Mouse (Mus musculus) hindbrain, embryonic 11.5 days (tissue): Measurements from ENCODE around the gene Cylc1. TPM values are rescaled to one million over a fixed set of nuclear protein-coding genes. Genes with fewer than 3 reads are reported as not detected.

Experiments
- ATAC-seq: fragments of 200-750 bp; cut with Nextera tagmentation; 2 replicates; pipeline ENCODE4 v1.8.0; 2017; ENCODE audit warnings: mild to moderate bottlenecking, moderate TSS enrichment, moderate library complexity; ENCODE audit not compliant: low FRiP score
- DNase-seq: peaks from one replicate; pipeline ENCODE4 v3.0.0-alpha.2; 2015; ENCODE audit warnings: low spot score
- H3K27ac ChIP-seq: fragments of 300-500 bp; sonication (generic); 2 replicates; pipeline ENCODE4 v1.5.1; 2014; ENCODE audit warnings: mild to moderate bottlenecking, low read depth, low read length
- H3K27me3 ChIP-seq: fragments of 300-500 bp; sonication (generic); 2 replicates; pipeline ENCODE4 v1.6.1; 2014; ENCODE audit warnings: mild to moderate bottlenecking, low read length, moderate library complexity, mixed read lengths; ENCODE audit not compliant: control insufficient read depth, insufficient read depth
- H3K36me3 ChIP-seq: fragments of 300-500 bp; sonication (generic); 2 replicates; pipeline ENCODE4 v1.6.1; 2014; ENCODE audit warnings: mild to moderate bottlenecking, low read length, moderate library complexity, mixed read lengths; ENCODE audit not compliant: control insufficient read depth, insufficient read depth
- H3K4me1 ChIP-seq: fragments of 300-500 bp; sonication (generic); replicated peaks from 2 replicates; pipeline ENCODE4 v1.6.1; 2014; ENCODE audit warnings: low read length, mixed read lengths; ENCODE audit not compliant: control insufficient read depth, insufficient read depth
- H3K4me2 ChIP-seq: fragments of 300-500 bp; sonication (generic); replicated peaks from 2 replicates; pipeline ENCODE4 v1.6.1; 2014; ENCODE audit warnings: mild to moderate bottlenecking, low read depth, low read length
- H3K4me3 ChIP-seq: fragments of 300-500 bp; sonication (generic); 2 replicates; pipeline ENCODE4 v1.5.1; 2014; ENCODE audit warnings: low read depth, low read length
- H3K9ac ChIP-seq: fragments of 300-500 bp; sonication (generic); 2 replicates; pipeline ENCODE4 v1.6.1; 2014; ENCODE audit warnings: low read depth, low read length
- H3K9me3 ChIP-seq: fragments of 300-500 bp; sonication (generic); 2 replicates; pipeline ENCODE4 v1.6.1; 2016; ENCODE audit warnings: low read length; ENCODE audit not compliant: control insufficient read depth
- WGBS: fragments of 180-500 bp; shearing (Covaris S2); extraction: QIAGEN DNeasy Blood & Tissue Kit; methylation state at CpG from one replicate; pipeline ENCODE4 v1.1.7; 2014; 5-methylcytosine and 5-hydroxymethylcytosine counted together
- polyA plus RNA-seq: library from polyadenylated mRNA; unstranded; fragments of >200 nt; fragmentation: Nextera tagmentation; extraction: Ambion mirVana; gene quantifications from 2 replicates; pipeline ENCODE4 v1.2.1, GENCODE M21; 2014

Gene Cylc1
- not detected in 2 replicates for polyA plus RNA-seq

DNA sequence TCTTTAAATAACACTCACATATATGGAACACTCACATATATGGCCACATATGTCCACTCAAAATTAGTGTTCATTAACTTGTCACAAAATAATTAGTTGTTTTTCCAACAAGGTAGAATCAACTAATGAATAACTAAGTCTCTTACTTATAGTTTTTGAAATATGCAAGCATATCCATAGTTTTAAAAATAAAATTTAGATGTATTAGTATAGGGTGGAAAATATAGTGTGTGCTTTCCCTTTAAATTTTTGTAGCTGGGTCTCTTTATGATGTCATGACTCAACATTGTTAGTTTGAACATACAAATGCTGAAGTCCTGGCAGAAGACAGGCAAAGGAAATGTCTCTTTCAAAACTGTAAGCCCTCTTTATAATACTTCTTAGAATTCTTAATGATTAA is at the start of gene Cylc1:
TSS of gene Cylc1 (plus strand) at position 301 of the 400 bp plus-strand sequence.
- Histone ChIP-seq H3K9ac (no peak within 1 kb of the TSS), H3K27me3 (no peaks in the 10 kb centered on the region), H3K36me3 (no peaks in the 10 kb centered on the region), H3K4me3 (no peak within 1 kb of the TSS), H3K4me1 (no peaks in the 10 kb centered on the region), H3K27ac (no peak within 1 kb of the TSS), H3K9me3 (no peaks in the 10 kb centered on the region), H3K4me2 (no peak within 1 kb of the TSS)
- ATAC-seq (no peak), DNase-seq (no peak)

GRCm38 (mm10) chrX:111078680-111079079 is 31.5 kb upstream of the Cylc1 start:
- DNase-seq = no peak
- H3K9ac ChIP-seq = no peak overlapping the region
- no peak overlapping the region for H3K4me3 ChIP-seq
- no peaks in the 10 kb centered on the region for H3K9me3 ChIP-seq
- 90% methylated on average over 8 of the region's 8 CpGs for WGBS
- no peaks in the 10 kb centered on the region for H3K27me3 ChIP-seq
- H3K36me3 ChIP-seq = no peaks in the 10 kb centered on the region
- no peaks in the 10 kb centered on the region for H3K4me1 ChIP-seq
- no peak overlapping the region for H3K27ac ChIP-seq
- no peak for ATAC-seq
- no peak overlapping the region for H3K4me2 ChIP-seq

DNA sequence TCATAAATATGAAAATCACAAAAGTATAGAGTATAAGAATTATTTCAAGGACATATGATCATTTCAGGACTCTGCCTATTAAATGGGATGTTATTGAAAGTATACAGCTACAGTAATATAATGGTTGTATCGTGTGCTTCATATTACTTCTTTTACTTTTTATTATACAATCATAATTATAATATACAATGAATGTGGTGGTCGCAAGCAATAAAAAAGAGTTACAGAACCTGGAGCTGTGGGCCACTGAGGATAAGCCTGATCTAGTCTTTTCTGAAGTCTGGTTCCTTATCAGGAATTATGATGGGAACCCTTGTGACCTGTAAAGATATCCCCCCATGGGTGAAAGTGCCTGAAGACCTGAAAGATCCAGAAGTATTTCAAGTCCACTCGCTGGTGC is 57.8 kb downstream of the Cylc1 start, which contains the start of gene Gm10112:
TSS of gene Gm10112 (plus strand) at position 301 of the 400 bp plus-strand sequence.
- Histone ChIP-seq H3K36me3 (no peaks in the 10 kb centered on the region), H3K4me3 (no peak within 1 kb of the TSS), H3K4me1 (no peaks in the 10 kb centered on the region), H3K27ac (no peak within 1 kb of the TSS), H3K27me3 (no peaks in the 10 kb centered on the region), H3K9me3 (no peaks in the 10 kb centered on the region), H3K9ac (no peak within 1 kb of the TSS), H3K4me2 (no peak within 1 kb of the TSS)
- 89% methylated on average over 3 of the region's 3 CpGs for WGBS
- DNase-seq (no peak), ATAC-seq (no peak)

Other genes with a start within 250 kb of the Cylc1 start
- not detected in 2 replicates for gene Gm10112, start 57.9 kb downstream of the Cylc1 start, polyA plus RNA-seq